Comparison of ENCODE assay signal across 8 mouse cellular contexts in genomic region chr5:125433793-125434337, GRCm38 (mm10). TPM values are rescaled to one million over a fixed set of nuclear protein-coding genes. Genes with fewer than 3 reads are reported as not detected.
A peak's percentile ranks its signal among the peaks of the same experiment; 100 is the strongest.
DNase-seq lines count a peak whose midpoint lies in the region; ATAC-seq lines count a peak whose summit lies in the region.

TSS of gene Dhx37 (minus strand) at chr5:125434121.

- H3K27me3 ChIP-seq in hindbrain, embryonic 12.5 days, result no peaks in the 10 kb centered on the region

- peaks cover 30% of the 10 kb centered on the region for H3K36me3 ChIP-seq in hindbrain, embryonic 12.5 days

- H3K4me3 ChIP-seq in hindbrain, embryonic 12.5 days, result peak within 1 kb of the TSS; percentile 69

- under 1% methylated on average over 46 of the region's 46 CpGs for whole genome bisulfite sequencing in hindbrain, embryonic 12.5 days

- peak within 1 kb of the TSS; percentile 80 for H3K9ac ChIP-seq in hindbrain, embryonic 12.5 days

- peak; percentile 95 for ATAC-seq in hindbrain, embryonic 12.5 days (ENCODE audit: low FRiP score)

- peak; percentile 98 for DNase-seq in NIH3T3 (ENCODE audit: low read depth)
- DNase-seq in cerebellum, postnatal 10 days, result peak; percentile 96 to 97
- DNase-seq in frontal cortex, postnatal 10 days (ENCODE audit: low spot score in 2 of 2), result peak; percentile 88 to 92
- DNase-seq in layer of hippocampus, postnatal 14 days (ENCODE audit: low spot score in 2 of 2), result peak; percentile 91 to 95
- DNase-seq in lung, postnatal 14 days, result peak; percentile 94
- DNase-seq in retina, adult 2 months (ENCODE audit: low read depth, low spot score), result peak; percentile 85
- peak; percentile 88 to 92 for DNase-seq in thymus, postnatal 36 days

- H3K27ac ChIP-seq in hindbrain, embryonic 12.5 days, result peak within 1 kb of the TSS; percentile 35; the same call in 1 of the 2 replicates

- no peaks in the 10 kb centered on the region for H3K9me3 ChIP-seq in hindbrain, embryonic 12.5 days (replicated peaks)

- H3K4me1 ChIP-seq in hindbrain, embryonic 12.5 days, result peaks cover 12% of the 10 kb centered on the region

- H3K4me2 ChIP-seq in hindbrain, embryonic 12.5 days (replicated peaks), result peak within 1 kb of the TSS; percentile 70

RNA-seq across cellular contexts. Expression of gene Dhx37, which starts in this region (rescaled TPM):
- 16.7 and 18.0 TPM in 2 replicates for polyA plus RNA-seq in hindbrain, embryonic 12.5 days (2016; fragmentation: Nextera tagmentation; extraction: Ambion mirVana)
- 10 to 100 TPM; 12.4 to 13.8 TPM for total RNA-seq in layer of hippocampus, postnatal 14 days (2021)

Comparison
In these comparisons a context has a peak if more than half of its experiments do, and no peak if none do; other contexts are left out.
1. Peak in every context shown above with its lines: DNase-seq, ATAC-seq, H3K4me3 ChIP-seq and H3K27ac ChIP-seq.